Mouse (Mus musculus) myocyte (in vitro differentiated cells): ENCODE measurements around the gene Slc4a11. TPM values are rescaled to one million over a fixed set of nuclear protein-coding genes. Genes with fewer than 3 reads are reported as not detected.

ENCODE experiments used
- H3K27me3 ChIP-seq: one replicate; pipeline ENCODE4 v1.6.1; 2011; ENCODE audit not compliant: control insufficient read depth, insufficient read depth, insufficient read length
- H3K36me3 ChIP-seq: one replicate; pipeline ENCODE4 v1.6.1; 2011; ENCODE audit not compliant: control insufficient read depth, insufficient read depth
- H3K4me2 ChIP-seq: one replicate; pipeline ENCODE4 v1.6.1; 2011; ENCODE audit warnings: low read depth, control low read depth
- H3K4me3 ChIP-seq: one replicate; pipeline ENCODE4 v1.5.1; 2011; ENCODE audit warnings: mild to moderate bottlenecking, control low read depth, moderate library complexity
- H3K79me2 ChIP-seq: one replicate; pipeline ENCODE4 v1.6.1; 2011; ENCODE audit not compliant: control insufficient read depth, insufficient read depth
- H3ac ChIP-seq: one replicate; pipeline ENCODE4 v1.6.1; 2011; ENCODE audit not compliant: control insufficient read depth, insufficient read length
- CEBPB ChIP-seq: IDR thresholded peaks from 2 replicates; pipeline ENCODE4 v1.6.1; 2011; ENCODE audit warnings: mild to moderate bottlenecking, moderate library complexity; ENCODE audit not compliant: poor library complexity, insufficient read depth, severe bottlenecking
- E2F4 ChIP-seq: IDR thresholded peaks from one replicate; pipeline ENCODE4 v1.6.1; 2011; ENCODE audit warnings: mild to moderate bottlenecking, control low read depth, moderate library complexity; ENCODE audit not compliant: insufficient read depth
- MAX ChIP-seq: IDR thresholded peaks from one replicate; pipeline ENCODE4 v1.6.1; 2011; ENCODE audit warnings: low read depth, mild to moderate bottlenecking, control low read depth
- MYOD1 ChIP-seq, 3 experiments: IDR thresholded peaks; one replicate each; pipeline ENCODE4 v1.6.1; 2011; ENCODE audit warnings: control low read depth in 2 of 3, low read depth in 2 of 3, mild to moderate bottlenecking in 2 of 3, moderate library complexity in 1 of 3; ENCODE audit not compliant: insufficient read length in 2 of 3, control insufficient read depth in 1 of 3
- MYOG ChIP-seq, 3 experiments: IDR thresholded peaks; one replicate each; pipeline ENCODE4 v1.6.1; 2011; ENCODE audit warnings: control low read depth in 2 of 3, low read depth in 2 of 3, mild to moderate bottlenecking in 2 of 3; ENCODE audit not compliant: insufficient read length in 2 of 3, control insufficient read depth in 1 of 3, insufficient read depth in 1 of 3
- POLR2A ChIP-seq: IDR thresholded peaks from one replicate; pipeline ENCODE4 v1.6.1; 2011; ENCODE audit warnings: low read depth, mild to moderate bottlenecking, control low read depth, moderate library complexity; ENCODE audit not compliant: insufficient read length
- POLR2AphosphoS2 ChIP-seq: IDR thresholded peaks from one replicate; pipeline ENCODE4 v1.6.1; 2011; ENCODE audit warnings: low read depth, control low read depth; ENCODE audit not compliant: insufficient read length
- REST ChIP-seq: IDR thresholded peaks from one replicate; pipeline ENCODE4 v1.6.1; 2011; ENCODE audit warnings: mild to moderate bottlenecking, control low read depth, moderate library complexity; ENCODE audit not compliant: insufficient read depth, insufficient read length
- SRF ChIP-seq: IDR thresholded peaks from one replicate; pipeline ENCODE4 v1.6.1; 2011; ENCODE audit warnings: low read depth; ENCODE audit not compliant: control insufficient read depth, insufficient read length
- TCF12 ChIP-seq: IDR thresholded peaks from one replicate; pipeline ENCODE4 v1.6.1; 2011; ENCODE audit warnings: mild to moderate bottlenecking, control low read depth; ENCODE audit not compliant: poor library complexity, insufficient read depth, severe bottlenecking
- TCF3 ChIP-seq: IDR thresholded peaks from one replicate; pipeline ENCODE4 v1.6.1; 2011; ENCODE audit warnings: low read depth, control low read depth; ENCODE audit not compliant: insufficient read length
- USF1 ChIP-seq: IDR thresholded peaks from one replicate; pipeline ENCODE4 v1.6.1; 2011; ENCODE audit warnings: low read depth, mild to moderate bottlenecking, control low read depth, moderate library complexity
- polyA plus RNA-seq: library from polyadenylated mRNA; unstranded; fragments of >200 nt; fragmentation: generic; extraction: Trizol; gene quantifications from one replicate; pipeline ENCODE4 v1.2.1, GENCODE M21; 2012; ENCODE audit warnings: missing spikeins

Gene Slc4a11
- polyA plus RNA-seq, 1 experiment: 1.4 TPM

- no peak for TF ChIP-seq USF1
- TF ChIP-seq SRF: no peak
- TF ChIP-seq POLR2AphosphoS2: no peak
- no peak for TF ChIP-seq TCF12
- TF ChIP-seq MYOG (IDR thresholded peaks at IDR 0.05; ENCODE audit: control insufficient read depth in 1 of 3, insufficient read depth in 1 of 3, insufficient read length in 2 of 3, low read depth in 2 of 3): no peak
- TF ChIP-seq REST: no peak
- no peak for TF ChIP-seq TCF3
- TF ChIP-seq POLR2A: no peak
- no peak for TF ChIP-seq E2F4
- no peak for TF ChIP-seq CEBPB
- no peak for TF ChIP-seq MAX
- no peak for TF ChIP-seq MYOD1 (IDR thresholded peaks at IDR 0.05; ENCODE audit: control insufficient read depth in 1 of 3, insufficient read length in 2 of 3, low read depth in 2 of 3)
- no peaks in the 10 kb centered on the region for H3K27me3 ChIP-seq
Observed at GRCm38 (mm10) chr2:130689011-130689410, 8.3 kb downstream of the Slc4a11 start.

DNA sequence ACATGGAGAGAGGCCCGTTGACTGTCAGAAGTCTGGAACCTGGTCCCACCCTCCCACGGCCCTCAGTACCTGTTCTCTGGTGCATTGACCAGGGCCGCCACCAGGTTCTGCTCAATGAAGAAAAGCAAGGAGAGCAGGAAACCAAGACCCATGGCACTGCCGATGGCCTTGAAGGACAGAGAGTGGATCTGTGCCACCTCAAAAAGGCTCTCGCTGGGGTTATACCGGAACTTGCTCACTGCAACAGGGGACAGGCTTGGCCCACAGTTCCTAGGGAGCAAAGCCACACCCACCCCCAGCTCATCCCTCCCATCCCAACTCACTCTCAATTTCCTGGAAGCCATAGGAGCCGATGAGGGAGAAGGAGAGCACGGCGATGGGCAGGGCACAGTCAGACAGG, 11.9 kb downstream of the Slc4a11 start:
- Histone ChIP-seq H3K79me2 (no peaks in the 10 kb centered on the region), H3ac (no peak overlapping the region), H3K4me3 (no peak overlapping the region), H3K4me2 (no peak overlapping the region), H3K27me3 (no peaks in the 10 kb centered on the region), H3K36me3 (peaks cover 6% of the 10 kb centered on the region)
- TF ChIP-seq POLR2A: no peak
- TF ChIP-seq POLR2AphosphoS2: no peak
- TF ChIP-seq SRF: no peak
- TF ChIP-seq CEBPB: no peak
- no peak for TF ChIP-seq REST
- TF ChIP-seq TCF3: no peak
- no peak for TF ChIP-seq MYOG (IDR thresholded peaks at IDR 0.05; ENCODE audit: control insufficient read depth in 1 of 3, insufficient read depth in 1 of 3, insufficient read length in 2 of 3, low read depth in 2 of 3)
- TF ChIP-seq MYOD1 (IDR thresholded peaks at IDR 0.05; ENCODE audit: control insufficient read depth in 1 of 3, insufficient read length in 2 of 3, low read depth in 2 of 3): no peak
- TF ChIP-seq E2F4: no peak
- TF ChIP-seq TCF12: no peak

More at GRCm38 (mm10) chr2:130689011-130689410, 8.3 kb downstream of the Slc4a11 start:
- H3K4me3 ChIP-seq: no peak overlapping the region
- H3K36me3 ChIP-seq: no peaks in the 10 kb centered on the region
- peak overlapping the region; percentile 14 for H3K4me2 ChIP-seq
- H3ac ChIP-seq: no peak overlapping the region
- no peaks in the 10 kb centered on the region for H3K79me2 ChIP-seq

DNA sequence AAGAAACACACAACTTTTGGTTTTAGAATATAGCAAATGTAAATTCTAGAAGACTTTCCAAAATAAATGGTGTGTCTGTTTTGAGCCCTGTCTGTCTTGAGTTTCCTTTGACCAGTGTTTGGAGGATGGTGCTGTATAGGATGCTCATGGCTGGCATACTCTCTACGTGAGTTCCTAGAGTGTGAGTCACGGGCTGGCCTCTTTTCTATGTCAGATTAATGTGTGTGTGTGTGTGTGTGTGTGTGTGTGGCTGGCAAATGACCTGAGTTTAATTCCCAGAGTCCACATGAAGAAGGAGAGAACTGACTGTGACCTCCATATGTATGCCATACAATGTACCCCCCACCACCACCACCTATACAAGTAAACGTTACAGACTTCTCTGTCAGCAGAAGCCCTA, 15.8 kb downstream of the Slc4a11 start:
- H3ac ChIP-seq: no peak overlapping the region
- no peak overlapping the region for H3K4me2 ChIP-seq
- peaks cover 35% of the 10 kb centered on the region for H3K36me3 ChIP-seq

DNA sequence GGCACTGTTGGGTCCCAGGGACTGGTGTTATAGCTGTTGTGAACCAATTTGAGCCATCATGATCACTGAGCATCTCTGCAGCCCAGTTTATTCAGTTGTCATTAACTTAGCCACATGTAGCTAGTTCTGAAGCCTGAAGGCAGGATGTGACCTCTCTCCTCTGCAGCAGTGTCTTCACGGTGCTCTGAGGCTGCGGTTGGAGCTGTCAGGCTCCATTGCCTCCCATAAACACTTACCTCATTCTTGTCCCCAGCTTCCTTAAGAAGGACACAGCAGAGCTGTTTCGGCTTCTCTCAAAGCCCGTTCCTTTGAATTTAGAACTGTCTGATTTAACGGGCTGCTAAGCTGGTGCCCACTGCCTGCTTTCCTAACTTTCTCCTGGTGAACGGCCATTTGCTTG, 17.4 kb downstream of the Slc4a11 start:
- Histone ChIP-seq H3K36me3 (peaks cover 48% of the 10 kb centered on the region), H3K4me2 (no peak overlapping the region), H3ac (no peak overlapping the region), H3K79me2 (no peaks in the 10 kb centered on the region), H3K27me3 (no peaks in the 10 kb centered on the region), H3K4me3 (no peak overlapping the region)
- TF ChIP-seq MYOD1 (IDR thresholded peaks at IDR 0.05; ENCODE audit: control insufficient read depth in 1 of 3, insufficient read length in 2 of 3, low read depth in 2 of 3) (no peak), POLR2AphosphoS2 (no peak), REST (no peak), SRF (no peak), POLR2A (no peak), E2F4 (no peak)

More for the DNA sequence above, 15.8 kb downstream of the Slc4a11 start:
- TF ChIP-seq MYOD1 (IDR thresholded peaks at IDR 0.05; ENCODE audit: control insufficient read depth in 1 of 3, insufficient read length in 2 of 3, low read depth in 2 of 3): no peak
- no peak for TF ChIP-seq SRF
- TF ChIP-seq USF1: no peak
- no peak for TF ChIP-seq E2F4
- TF ChIP-seq POLR2AphosphoS2: no peak
- no peak for TF ChIP-seq POLR2A
- TF ChIP-seq TCF3: no peak
- TF ChIP-seq TCF12: no peak
- no peak for TF ChIP-seq MYOG (IDR thresholded peaks at IDR 0.05; ENCODE audit: control insufficient read depth in 1 of 3, insufficient read depth in 1 of 3, insufficient read length in 2 of 3, low read depth in 2 of 3)
- no peak for TF ChIP-seq MAX
- no peak for TF ChIP-seq REST
- no peak for TF ChIP-seq CEBPB
- Histone ChIP-seq H3K27me3 (no peaks in the 10 kb centered on the region), H3K4me3 (no peak overlapping the region), H3K79me2 (no peaks in the 10 kb centered on the region)

GRCm38 (mm10) chr2:130679154-130679553, 18.2 kb downstream of the Slc4a11 start:
- TF ChIP-seq TCF12 (no peak), REST (no peak), TCF3 (no peak), MAX (no peak), POLR2AphosphoS2 (no peak), POLR2A (no peak), E2F4 (no peak), CEBPB (no peak), MYOG (IDR thresholded peaks at IDR 0.05; ENCODE audit: control insufficient read depth in 1 of 3, insufficient read depth in 1 of 3, insufficient read length in 2 of 3, low read depth in 2 of 3) (no peak)
- H3K36me3 ChIP-seq: peaks cover 56% of the 10 kb centered on the region
- H3ac ChIP-seq: no peak overlapping the region
- no peaks in the 10 kb centered on the region for H3K79me2 ChIP-seq
- no peak overlapping the region for H3K4me2 ChIP-seq
- no peaks in the 10 kb centered on the region for H3K27me3 ChIP-seq
- no peak overlapping the region for H3K4me3 ChIP-seq
